Mouse (Mus musculus): ENCODE data around the gene Cyp4a12a.
"Not testable (repeated sequence)": the region's sequence is repeated elsewhere in the genome, so short reads cannot be mapped to it uniquely, and the experiment has no call there.

The Cyp4a12a gene

GRCm38 (mm10) chr4:115298746-115299145, at the start of gene Cyp4a12a:
Cyp4a12a (plus strand) TSS chr4:115299046.
- not testable (repeated sequence) for DNase-seq (ENCODE audit: low spot score)

DNA sequence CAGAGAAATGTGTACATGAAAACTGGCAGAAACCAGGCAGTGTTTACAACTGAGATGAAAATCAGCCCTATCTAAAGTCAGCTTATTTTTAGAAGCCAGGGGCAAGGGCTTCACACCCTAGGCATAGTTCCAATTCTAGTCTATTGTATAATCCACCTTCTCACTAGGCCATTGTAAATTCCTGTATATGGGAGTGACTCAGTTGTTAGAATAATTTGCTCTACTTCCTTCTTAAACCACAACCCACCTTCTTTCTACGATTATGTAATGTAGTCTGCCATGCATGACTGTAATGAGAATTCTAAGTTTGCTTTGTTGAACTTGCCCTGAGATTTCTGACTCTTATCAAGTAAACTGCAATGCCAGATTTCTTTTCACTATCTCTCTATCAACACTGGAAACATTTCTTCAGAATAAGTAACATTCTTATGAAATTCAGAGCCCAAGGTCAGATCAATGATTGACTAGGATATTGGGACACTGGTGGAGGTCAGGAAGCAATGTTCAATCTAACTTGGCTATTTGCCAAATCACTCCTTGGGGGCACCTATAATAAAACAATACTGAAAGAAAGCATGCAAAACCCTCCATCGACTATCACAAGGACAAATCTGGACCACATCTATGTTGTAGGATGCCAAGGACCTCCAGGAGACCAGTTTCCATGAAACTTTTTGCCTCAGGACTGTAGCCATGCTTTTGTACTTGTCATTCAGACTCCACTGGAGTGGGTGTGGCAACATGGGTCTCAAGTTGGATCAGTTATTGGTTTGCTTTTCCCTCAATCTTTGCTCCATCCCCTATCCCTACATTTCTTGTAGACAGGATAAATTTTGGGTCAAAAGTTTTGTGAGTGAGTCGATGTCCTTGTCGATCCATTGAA, 33.9 kb upstream of the Cyp4a12a start:
- DNase-seq (ENCODE audit: low spot score) = not testable (repeated sequence)

DNA sequence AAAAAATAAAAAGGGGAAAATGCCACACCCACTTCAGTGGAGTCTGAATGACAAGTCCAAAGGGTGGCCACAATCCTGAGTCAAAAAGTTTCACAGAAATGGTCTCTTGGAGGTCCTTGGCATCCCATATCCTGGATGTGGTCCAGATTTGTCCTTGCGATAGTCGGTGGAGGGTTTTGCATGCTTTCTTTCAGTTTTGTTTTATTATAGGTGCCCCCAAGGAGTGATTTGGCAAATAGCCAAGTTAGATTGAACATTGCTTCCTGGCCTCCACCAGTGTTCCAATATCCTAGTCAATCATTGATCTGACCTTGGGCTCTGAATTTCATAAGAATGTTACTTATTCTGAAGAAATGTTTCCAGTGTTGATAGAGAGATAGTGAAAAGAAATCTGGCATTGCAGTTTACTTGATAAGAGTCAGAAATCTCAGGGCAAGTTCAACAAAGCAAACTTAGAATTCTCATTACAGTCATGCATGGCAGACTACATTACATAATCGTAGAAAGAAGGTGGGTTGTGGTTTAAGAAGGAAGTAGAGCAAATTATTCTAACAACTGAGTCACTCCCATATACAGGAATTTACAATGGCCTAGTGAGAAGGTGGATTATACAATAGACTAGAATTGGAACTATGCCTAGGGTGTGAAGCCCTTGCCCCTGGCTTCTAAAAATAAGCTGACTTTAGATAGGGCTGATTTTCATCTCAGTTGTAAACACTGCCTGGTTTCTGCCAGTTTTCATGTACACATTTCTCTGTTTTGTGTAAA, 20.4 kb upstream of the Cyp4a12a start:
- DNase-seq (ENCODE audit: low spot score) = not testable (repeated sequence)

- no peak for DNase-seq (ENCODE audit: low spot score)
These were observed 18.5 kb upstream of the Cyp4a12a start for GRCm38 (mm10) chr4:115280342-115280741.

DNA sequence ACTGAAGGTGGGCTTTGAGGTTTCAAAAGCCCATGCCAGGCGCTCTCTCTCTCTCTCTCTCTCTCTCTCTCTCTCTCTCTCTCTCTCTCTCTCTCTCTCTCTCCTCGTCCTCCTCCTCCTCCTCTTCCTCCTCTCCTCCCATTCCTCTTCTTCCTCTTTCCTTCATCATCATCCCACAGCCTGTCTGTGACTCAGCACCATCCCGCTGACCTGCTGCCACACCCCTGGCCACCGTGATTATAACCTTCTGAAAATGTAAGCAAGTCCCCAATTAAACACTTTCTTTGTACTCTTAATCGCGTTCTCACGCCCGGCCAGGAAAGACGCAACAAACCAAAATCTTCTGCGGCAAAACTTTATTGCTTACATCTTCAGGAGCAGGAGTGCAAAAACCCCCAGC, 18.1 kb upstream of the Cyp4a12a start:
- DNase-seq (ENCODE audit: low spot score) = not testable (repeated sequence)

DNA sequence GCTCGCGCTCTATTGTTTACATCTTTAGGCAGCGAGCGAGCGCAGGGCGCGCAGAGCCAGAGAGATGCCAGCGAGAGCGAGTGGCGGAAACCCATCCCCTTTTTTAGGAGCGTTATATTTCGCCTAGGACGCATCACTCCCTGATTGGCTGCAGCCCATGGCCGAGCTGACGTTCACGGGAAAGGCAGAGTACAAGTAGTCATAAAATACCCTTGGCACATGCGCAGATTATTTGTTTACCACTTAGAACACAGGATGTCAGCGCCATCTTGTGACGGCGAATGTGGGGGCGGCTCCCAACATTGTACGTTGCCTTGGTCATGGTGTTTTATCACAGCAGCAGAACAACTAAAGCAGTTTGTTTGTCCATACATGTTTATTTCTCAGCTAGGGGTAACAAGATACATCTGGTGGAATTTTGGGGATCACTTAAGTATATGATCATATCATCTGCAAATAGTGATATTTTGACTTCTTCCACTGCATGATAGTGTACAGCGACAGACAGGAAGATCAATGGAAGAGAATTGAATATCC, 17.5 kb upstream of the Cyp4a12a start:
- DNase-seq (ENCODE audit: low spot score) = not testable (repeated sequence)

- DNase-seq (ENCODE audit: low spot score) = not testable (repeated sequence)
These were observed 26.9 kb downstream of the Cyp4a12a start for GRCm38 (mm10) chr4:115325722-115326121.

- not testable (repeated sequence) for DNase-seq (ENCODE audit: low spot score)
These were observed 66.8 kb downstream of the Cyp4a12a start for GRCm38 (mm10) chr4:115365624-115366023.

DNA sequence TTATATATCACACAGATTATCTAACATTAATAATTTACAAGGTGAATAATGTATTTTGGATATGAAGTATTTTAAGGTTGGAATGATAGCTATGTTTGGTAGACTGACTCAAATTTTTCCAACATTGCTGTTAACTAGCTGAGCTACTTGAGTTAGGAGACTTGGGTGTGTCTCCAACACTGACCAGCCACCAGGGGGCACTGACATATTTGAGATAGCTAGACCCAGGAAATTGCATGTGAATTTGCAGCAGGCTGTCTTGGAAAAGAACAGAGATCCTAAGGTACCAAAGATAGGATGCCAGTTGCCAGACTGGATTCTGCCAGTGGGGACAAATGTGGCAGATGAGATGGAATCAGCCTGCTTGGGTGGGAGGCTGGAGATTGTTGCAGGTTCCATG, 69.2 kb downstream of the Cyp4a12a start:
- not testable (repeated sequence) for DNase-seq (ENCODE audit: low spot score)
